Mouse (Mus musculus): ENCODE data around the gene Dpp8. TPM values are rescaled to one million over a fixed set of nuclear protein-coding genes. Genes with fewer than 3 reads are reported as not detected.

Gene Dpp8
- total RNA-seq, 4 experiments from 2014 or later, result 144 to 176 (median 162) TPM

DNA sequence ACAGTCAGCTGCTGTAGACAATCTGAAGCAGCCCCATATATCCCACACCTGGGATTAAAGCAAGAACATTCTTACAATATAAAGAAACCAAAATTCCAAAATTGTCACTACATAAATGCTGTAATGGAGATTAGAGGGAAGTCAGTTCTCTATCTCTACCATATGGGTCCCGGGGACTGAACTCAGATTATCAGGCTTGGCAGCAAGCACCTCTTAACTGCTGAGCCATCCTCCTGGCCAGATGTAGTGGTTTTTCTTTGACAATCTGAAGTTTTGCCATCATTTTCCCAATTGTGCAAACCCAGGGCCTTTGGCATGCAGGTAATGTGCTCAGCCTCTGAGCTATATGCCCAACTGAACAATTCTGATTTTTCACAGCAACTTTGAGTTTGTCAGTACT lies 53.1 kb downstream of the Dpp8 start:
- no peak for DNase-seq (ENCODE audit: low spot score in 2 of 2)

DNA sequence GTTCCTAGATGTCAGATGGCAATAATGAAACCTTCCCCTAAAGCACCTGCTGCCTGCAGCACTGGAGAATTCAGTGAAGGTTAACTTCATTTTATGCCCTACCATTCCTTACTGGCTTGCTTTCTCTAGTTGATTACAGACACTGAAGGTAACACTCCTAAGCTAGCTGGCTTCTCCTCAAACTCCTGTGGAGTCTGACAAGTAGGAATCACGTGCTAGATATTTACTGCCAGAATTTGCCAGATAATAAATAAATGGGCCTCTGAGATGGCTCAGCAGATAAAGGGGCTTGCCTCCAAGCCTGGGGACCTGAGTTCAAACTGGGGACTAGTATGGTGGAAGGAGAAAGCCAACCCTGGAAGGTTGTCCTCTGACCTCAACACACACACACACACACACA lies 54.6 kb downstream of the Dpp8 start:
- DNase-seq (ENCODE audit: low spot score in 2 of 2), result no peak

DNA sequence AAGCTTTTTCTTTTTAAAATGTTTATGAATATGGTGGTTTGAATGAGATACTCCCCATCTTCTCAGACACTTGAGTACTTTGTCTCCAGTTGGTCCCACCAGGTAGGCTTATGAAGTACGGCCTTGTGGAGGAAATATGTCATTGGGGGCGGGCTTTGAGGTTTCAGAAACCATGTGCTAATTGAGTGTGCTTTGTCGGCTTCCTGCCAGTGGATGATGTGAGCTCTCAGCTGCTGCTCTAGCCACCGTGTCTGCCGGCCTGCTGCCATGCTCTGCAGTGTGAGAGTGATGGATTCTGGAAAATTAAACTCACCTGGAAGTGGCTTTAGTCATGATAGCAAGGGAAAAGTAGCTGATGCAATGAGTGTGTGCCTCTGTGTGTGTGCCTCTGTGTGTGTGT lies 55.3 kb downstream of the Dpp8 start:
- no peak for DNase-seq (ENCODE audit: low spot score in 2 of 2)

- peak; percentile 37 to 52 for DNase-seq (ENCODE audit: low spot score in 2 of 2)
Measured at GRCm38 (mm10) chr9:65094237-65094636, 62.0 kb downstream of the Dpp8 start.

GRCm38 (mm10) chr9:65100991-65101685 lies 68.9 kb downstream of the Dpp8 start, which contains the start of gene Igdcc4:
Gene Igdcc4, plus strand, starts transcription at chr9:65101486.
- no peak for DNase-seq (ENCODE audit: low spot score in 2 of 2)

DNA sequence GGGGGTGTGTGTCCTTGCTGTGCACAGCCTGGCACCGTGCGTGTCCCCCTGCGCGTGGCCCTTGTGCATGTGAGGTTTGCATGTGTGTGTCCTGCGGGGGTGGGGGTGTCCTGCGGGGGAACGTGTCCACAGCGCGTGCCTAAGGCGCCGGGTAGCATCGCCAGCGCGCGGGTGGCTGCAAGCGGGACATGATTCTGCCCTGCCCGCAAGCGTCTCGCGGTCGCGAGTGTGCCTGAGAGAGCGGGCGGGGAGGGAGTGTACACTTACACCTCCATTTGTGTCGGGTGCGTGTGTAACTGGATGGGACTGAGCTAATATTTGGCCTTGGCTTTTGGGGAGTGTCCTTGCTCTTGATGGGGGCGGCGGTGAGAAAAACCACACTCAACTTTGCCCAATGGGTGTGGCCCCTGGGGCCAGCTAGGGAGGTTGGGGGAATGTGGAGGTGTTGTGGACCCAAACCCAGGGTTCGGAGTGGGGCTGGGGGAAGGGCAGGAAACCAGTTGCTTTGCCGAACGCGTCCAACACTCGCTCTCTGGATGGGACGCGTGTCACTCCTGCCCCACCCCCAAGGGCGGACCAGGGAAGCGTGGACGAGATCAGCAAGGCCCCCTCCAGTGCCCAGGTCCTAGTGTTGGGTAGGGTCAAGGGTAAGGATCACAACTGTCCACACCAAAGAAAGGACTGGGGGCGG lies 69.6 kb downstream of the Dpp8 start:
- DNase-seq (ENCODE audit: low spot score in 2 of 2), result no peak

DNA sequence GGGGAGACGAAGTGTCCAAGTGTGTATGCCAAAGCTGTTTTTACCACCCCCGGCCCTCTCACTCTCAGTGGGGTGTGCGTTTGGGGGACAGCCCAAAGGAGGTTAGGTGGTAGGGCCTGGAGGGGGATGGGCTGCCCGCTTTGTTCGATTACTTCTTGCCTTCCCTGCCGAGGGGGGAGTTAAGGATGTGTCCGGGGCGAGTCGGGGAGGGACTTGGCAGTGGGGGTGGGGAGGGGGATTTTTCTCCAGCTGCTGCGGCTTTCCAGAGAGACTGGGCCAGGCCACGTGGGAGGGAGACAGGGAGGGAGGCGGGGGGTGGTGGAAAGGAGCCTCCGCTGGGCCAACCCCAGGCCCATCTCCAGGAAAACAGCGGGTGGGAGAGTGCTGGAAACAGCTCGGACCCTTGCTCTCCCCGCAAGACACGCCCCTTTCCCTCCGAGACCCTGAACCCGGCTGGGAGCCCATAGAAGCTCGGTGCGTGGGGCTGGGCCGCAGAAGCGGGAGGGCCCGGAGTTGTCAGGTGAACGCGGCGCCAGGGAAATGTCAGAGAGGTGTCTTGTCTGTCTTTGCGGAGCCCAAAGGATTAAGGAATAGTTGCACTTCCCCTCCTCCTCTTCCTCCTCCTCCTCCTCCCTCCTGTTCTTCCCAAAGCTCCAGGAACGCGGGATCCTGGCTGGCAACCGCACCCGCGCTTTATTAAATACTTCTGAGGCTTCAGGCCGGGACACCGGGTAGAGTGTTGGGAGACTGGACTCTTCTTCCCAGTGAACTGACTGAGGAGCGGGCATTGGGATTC lies 70.4 kb downstream of the Dpp8 start:
- DNase-seq (ENCODE audit: low spot score in 2 of 2), result no peak

DNA sequence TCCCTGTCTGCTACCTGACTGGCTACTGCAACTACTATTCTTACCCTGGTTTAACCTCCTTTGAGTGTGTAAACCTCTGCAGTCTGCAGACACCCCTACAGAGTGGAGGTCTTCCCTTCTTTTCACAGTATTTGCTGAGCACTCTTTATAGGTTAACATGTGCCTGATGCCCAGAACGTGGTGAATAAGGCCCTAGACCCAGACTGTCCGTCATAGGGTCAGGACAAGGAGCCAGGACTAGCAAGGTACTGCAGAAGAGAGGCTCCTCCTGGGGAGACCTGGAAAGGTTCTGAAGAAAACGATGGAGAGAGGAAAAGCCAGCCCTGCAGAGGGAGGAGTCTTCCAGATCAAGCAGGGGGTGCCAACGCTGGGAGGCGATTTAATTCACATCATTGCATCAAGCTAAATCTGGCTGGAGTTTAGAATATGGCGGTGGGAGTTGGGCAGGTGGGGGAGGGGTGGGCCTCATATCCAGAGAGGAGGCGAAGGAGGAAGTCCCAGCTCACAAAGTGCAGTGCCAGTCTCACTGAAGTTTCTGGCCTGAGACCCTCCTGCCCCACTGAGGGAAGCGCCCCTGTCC lies 71.0 kb downstream of the Dpp8 start:
- DNase-seq (ENCODE audit: low spot score in 2 of 2), result no peak

DNA sequence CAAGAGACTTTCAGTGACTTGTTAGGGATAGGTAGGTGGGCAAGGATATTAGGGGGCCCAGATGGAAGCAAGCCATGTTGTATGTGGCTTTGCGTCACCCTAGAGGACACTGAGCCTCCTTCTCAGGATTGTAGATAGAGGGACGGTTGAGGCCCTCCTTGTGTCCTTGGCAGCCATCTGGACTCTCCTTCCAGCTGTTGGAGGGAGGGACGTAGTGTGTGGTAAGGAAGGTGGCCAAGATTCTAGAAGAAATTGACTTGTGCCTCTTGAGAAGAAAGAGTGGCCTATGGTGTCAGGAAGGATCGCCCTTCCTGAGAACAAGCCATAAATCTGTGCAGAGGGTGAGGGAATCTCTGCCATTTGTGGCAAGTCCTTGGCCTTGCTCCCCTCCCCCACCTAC lies 74.6 kb downstream of the Dpp8 start:
- no peak for DNase-seq (ENCODE audit: low spot score in 2 of 2)

GRCm38 (mm10) chr9:65107893-65108292 lies 75.7 kb downstream of the Dpp8 start:
- no peak for DNase-seq (ENCODE audit: low spot score in 2 of 2)

DNA sequence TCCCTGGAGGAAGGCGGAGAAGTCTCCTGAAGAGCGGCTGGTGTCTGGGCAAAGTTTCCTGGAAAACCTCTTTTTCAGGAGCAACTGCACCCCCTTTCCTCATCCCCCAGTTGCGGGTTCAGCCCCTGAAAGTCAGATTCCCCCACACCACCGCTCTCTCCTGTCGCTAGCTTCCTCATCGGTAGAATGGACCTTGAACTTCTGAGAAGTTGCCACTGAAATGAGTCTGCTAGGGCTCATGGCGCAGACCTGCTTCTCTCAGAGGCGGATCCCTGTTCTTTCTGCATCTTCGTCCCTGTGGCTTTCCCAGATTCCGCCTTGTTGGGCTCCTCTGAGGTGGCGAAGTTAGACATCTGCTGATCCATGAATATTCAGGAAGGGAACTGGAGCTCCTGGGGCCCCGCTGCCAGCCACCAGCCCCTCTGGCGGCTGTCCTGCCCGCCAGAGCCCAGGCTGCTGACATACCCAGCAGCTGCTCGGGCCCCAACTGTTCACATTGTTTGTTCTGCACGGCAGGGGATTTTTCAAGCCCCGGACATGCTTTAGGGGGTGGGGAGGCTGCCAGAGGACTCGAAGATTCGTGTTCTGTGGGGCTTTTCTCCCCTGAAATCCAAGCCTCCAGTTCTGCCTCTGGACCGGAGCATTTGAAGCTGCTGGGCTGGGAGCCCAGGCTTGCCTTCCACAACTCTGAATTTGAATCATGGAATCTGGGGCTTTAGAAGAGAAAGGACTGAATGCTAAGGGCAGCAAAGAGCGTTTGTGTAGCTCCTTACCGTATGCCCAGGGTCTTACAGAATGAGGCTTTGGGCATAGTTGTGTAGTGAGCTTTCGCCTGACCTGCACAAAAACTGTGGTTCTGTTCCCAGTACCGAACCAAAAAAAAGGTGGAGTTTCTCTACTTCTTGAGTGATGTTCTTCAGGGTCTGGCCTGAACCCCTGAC lies 77.2 kb downstream of the Dpp8 start:
- peak; percentile 62 to 65 for DNase-seq (ENCODE audit: low spot score in 2 of 2)

DNA sequence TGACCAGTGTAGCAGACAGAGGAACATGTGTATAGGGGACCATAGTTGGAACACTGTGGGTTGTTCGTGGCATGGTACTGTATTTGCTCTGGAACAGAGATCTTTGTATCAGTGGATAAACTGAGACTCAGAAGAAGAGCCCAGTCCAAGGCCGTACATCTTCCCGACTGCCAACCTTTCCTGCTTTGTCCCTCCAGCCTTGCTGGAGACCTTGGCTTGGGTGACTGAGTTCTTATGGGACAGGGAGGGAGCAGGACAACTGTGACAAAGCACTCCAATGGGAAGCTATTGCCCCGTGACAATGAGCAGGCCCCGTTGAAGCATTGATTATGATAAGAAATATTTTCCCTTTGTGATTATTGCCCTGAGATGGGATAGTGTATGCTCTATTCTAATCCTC lies 79.5 kb downstream of the Dpp8 start:
- no peak for DNase-seq (ENCODE audit: low spot score in 2 of 2)

GRCm38 (mm10) chr9:65113694-65114093 lies 81.5 kb downstream of the Dpp8 start:
- DNase-seq (ENCODE audit: low spot score in 2 of 2), result no peak

GRCm38 (mm10) chr9:65115891-65116290 lies 83.7 kb downstream of the Dpp8 start:
- no peak for DNase-seq (ENCODE audit: low spot score in 2 of 2)

DNA sequence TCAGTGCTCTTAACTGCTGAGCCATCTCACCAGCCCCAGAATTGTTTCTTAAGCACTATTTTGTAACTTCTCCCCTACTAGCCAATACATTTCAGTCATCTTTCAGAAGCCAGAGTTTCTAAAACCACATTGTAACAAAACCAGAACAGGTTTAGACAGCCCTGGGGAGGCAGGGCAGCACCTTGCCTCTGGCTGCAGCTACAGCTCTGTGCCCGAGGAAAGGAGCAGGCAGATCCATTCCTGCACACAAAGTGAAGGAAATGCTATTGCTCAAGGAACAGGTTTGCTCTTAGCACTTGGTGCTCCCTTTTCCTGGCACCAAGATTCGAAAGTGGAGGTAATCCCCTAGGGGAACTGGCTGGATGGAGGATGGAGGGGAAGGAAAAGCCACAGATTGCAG lies 85.3 kb downstream of the Dpp8 start:
- no peak for DNase-seq (ENCODE audit: low spot score in 2 of 2)

GRCm38 (mm10) chr9:65120935-65121334 lies 88.7 kb downstream of the Dpp8 start:
- peak in 1 of 2 experiments; percentile 71 for DNase-seq (ENCODE audit: low spot score in 2 of 2)

GRCm38 (mm10) chr9:65122545-65122944 lies 90.3 kb downstream of the Dpp8 start:
- peak; percentile 80 for DNase-seq (ENCODE audit: low spot score in 2 of 2)

- no peak for DNase-seq (ENCODE audit: low spot score in 2 of 2)
Measured at GRCm38 (mm10) chr9:65123552-65124168, 91.4 kb downstream of the Dpp8 start.

DNA sequence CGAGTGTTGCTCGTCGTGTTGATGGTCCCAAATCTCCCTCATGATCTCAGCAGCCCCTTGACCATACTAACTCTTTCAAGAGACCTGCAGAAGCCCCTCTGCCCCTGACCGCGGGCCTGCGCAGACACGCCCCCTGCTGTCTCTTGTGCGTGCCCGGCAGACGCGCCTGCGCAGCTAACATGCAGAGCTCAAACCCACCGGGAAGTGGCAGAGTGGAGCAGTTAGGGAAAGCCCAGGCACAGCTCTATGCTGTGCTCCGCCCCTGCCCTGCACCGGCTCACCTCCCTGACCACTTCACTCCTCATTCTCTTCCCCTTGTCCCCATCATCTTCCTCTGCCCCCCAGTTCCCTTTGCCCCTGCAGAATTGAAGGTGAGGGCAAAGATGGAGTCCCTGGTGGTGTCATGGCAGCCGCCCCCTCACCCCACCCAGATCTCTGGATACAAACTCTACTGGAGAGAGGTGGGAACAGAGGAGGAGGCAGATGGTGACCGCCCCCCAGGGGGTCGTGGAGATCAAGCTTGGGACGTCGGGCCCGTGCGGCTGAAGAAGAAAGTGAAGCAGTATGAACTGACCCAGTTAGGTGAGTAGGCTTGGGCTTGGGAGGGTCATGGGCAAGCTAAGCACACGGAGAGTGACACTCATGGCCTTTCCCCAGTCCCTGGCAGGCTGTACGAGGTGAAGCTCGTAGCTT lies 96.1 kb downstream of the Dpp8 start:
- DNase-seq (ENCODE audit: low spot score in 2 of 2), result no peak

GRCm38 (mm10) chr9:65131717-65132116 lies 99.5 kb downstream of the Dpp8 start:
- no peak for DNase-seq (ENCODE audit: low spot score in 2 of 2)
